Mouse (Mus musculus): ENCODE data around the gene S100a2. TPM values are rescaled to one million over a fixed set of nuclear protein-coding genes. Genes with fewer than 3 reads are reported as not detected.

S100a2 gene
- total RNA-seq, 2 experiments from 2014 or later: not detected

Other genes with a start within 250 kb of the S100a2 start
- under 1 TPM; 0.54 to 1.00 TPM for gene Slc27a3, start 200.3 kb upstream of the S100a2 start, total RNA-seq (2021)
- gene Ints3, start 156.6 kb upstream of the S100a2 start, total RNA-seq (2021): 10 to 100 TPM; 23.7 to 27.9 TPM
- 10 to 100 TPM; 19.9 to 21.3 TPM for gene Npr1, start 124.4 kb upstream of the S100a2 start, total RNA-seq (2021)
- gene Ilf2, start 114.1 kb upstream of the S100a2 start, total RNA-seq (2021): 10 to 100 TPM; 29.6 to 32.2 TPM
- 10 to 100 TPM; 61.0 to 71.3 TPM for gene Snapin, start 99.2 kb upstream of the S100a2 start, total RNA-seq (2021)
- gene Chtop, start 80.7 kb upstream of the S100a2 start, total RNA-seq (2021): 100 to 1,000 TPM in 1 of 2 experiments, 10 to 100 TPM in 1; 92.7 to 106 TPM
- gene S100a1, start 75.9 kb upstream of the S100a2 start, total RNA-seq (2021): 100 to 1,000 TPM; 897 to 921 TPM
- 10 to 100 TPM; 31.2 to 32.1 TPM for gene S100a13, start 75.8 kb upstream of the S100a2 start, total RNA-seq (2021)
- gene S100a14, start 63.4 kb upstream of the S100a2 start, total RNA-seq (2021): under 1 TPM; 0.46 to 0.53 TPM
- 10 to 100 TPM; 64.0 to 66.5 TPM for gene S100a16, start 53.0 kb upstream of the S100a2 start, total RNA-seq (2021)
- not detected for gene S100a3, start 29.7 kb upstream of the S100a2 start, total RNA-seq (2021)
- not detected for gene Gm42674, start 11.7 kb downstream of the S100a2 start, total RNA-seq (2021)
- gene S100a4, start 13.5 kb downstream of the S100a2 start, total RNA-seq (2021): 10 to 100 TPM; 10.1 to 14.2 TPM
- not detected for gene S100a5, start 18.3 kb downstream of the S100a2 start, total RNA-seq (2021)
- 10 to 100 TPM; 71.6 to 89.7 TPM for gene S100a6, start 22.6 kb downstream of the S100a2 start, total RNA-seq (2021)
- under 1 TPM in 1 of 2 experiments, not detected in 1; 0.27 TPM for gene S100a7a, start 63.8 kb downstream of the S100a2 start, total RNA-seq (2021)
- gene S100a8, start 78.7 kb downstream of the S100a2 start, total RNA-seq (2021): 1 to 10 TPM; 2.4 to 3.3 TPM
- 1 to 10 TPM; 3.1 to 4.4 TPM for gene S100a9, start 105.5 kb downstream of the S100a2 start, total RNA-seq (2021)
- not detected for gene Pglyrp4, start 136.7 kb downstream of the S100a2 start, total RNA-seq (2021)
- not detected for gene Gm5849, start 187.6 kb downstream of the S100a2 start, total RNA-seq (2021)